Mouse (Mus musculus): ENCODE results near the gene Sema3e. TPM values are rescaled to one million over a fixed set of nuclear protein-coding genes. Genes with fewer than 3 reads are reported as not detected.

Gene Sema3e
- not detected for total RNA-seq (2023)

DNA sequence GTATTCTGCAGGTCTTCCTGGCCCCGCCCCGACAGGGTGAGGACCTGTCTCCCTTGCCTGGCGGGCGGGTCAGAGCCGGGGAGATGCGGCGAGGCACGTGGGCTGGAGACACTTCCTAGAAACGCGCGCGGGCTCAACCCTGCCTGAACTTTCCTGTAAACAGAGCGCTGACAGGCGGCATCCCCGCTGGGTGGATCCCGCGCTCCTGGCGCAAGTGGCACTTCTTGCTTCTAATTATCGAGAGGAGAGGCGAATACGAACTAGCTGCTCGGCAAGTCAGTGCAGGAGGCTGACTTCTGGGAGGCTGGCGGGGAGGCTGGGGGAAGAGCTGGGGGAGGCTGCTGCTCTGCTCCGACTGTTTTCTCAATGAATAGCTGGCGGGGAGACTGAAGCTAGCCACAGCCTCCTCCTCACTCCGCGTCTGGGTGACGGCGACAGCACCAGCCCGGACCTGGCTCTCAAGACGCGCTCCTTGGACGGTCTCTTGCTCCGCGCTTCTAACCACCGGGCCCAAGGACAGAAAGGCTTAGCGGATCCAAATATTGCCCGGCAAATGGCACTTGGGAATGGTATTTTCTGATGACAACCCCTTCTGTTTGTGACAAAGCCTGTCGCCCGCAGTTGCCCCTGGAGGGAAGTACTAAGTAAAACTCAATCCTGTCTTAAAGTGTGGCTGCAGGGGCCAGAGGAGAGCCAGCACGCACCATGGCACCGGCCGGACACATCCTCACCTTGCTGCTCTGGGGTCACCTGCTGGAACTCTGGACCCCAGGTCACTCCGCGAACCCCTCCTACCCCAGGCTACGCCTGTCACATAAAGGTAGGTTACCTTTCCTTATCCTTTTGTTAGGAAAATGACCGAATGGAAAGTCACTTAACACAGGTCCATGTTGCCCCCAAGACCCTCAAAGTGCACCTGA lies at the start of gene Sema3e:
Gene Sema3e (plus strand): TSS at position 72 of the 920 bp plus-strand sequence.

Other genes with a start within 250 kb of the Sema3e start
- not detected for gene Speer3, start 233.7 kb upstream of the Sema3e start, total RNA-seq (2023)